Mouse (Mus musculus) cerebellum, adult 2 months (tissue): ENCODE measurements at regions not wholly inside any gene's neighbourhood (a gene's known extent, or its start where the extent isn't known, plus 50 kb on each side); places are given as distances from the start of the nearest gene placed in this dataset.

Experiments used
- DNase-seq, 2 experiments: peaks; one replicate each; pipeline ENCODE4 v3.0.0; 2021
- H3K27ac ChIP-seq: fragments of 200-500 bp; 2 replicates; pipeline ENCODE4 v1.5.1; 2012; ENCODE audit warnings: low read length, control low read depth, inconsistent platforms; ENCODE audit not compliant: insufficient read depth
- H3K27me3 ChIP-seq: fragments of 200-500 bp; 2 replicates; pipeline ENCODE4 v1.6.1; 2012; ENCODE audit warnings: inconsistent platforms, mild to moderate bottlenecking, low read length, moderate library complexity; ENCODE audit not compliant: control insufficient read depth, insufficient read depth
- H3K4me1 ChIP-seq: fragments of 200-500 bp; 2 replicates; pipeline ENCODE4 v1.6.1; 2011; ENCODE audit warnings: low read length; ENCODE audit not compliant: control insufficient read depth, insufficient read depth
- H3K4me3 ChIP-seq: fragments of 200-500 bp; replicated peaks from 2 replicates; pipeline ENCODE3; 2011; ENCODE audit warnings: mild to moderate bottlenecking, low read depth, low read length, control low read depth; ENCODE audit not compliant: insufficient read depth
- CTCF ChIP-seq: fragments of 200-500 bp; IDR thresholded peaks from 2 replicates; pipeline ENCODE4 v1.5.1; 2011; ENCODE audit warnings: low read depth, mild to moderate bottlenecking, control low read depth, low read length, moderate library complexity, borderline replicate concordance; ENCODE audit not compliant: insufficient read depth
- POLR2A ChIP-seq: fragments of 200-500 bp; IDR thresholded peaks from 2 replicates; pipeline ENCODE4 v1.6.1; 2011; ENCODE audit warnings: low read length, control low read depth, borderline replicate concordance; ENCODE audit not compliant: insufficient read depth
- WGBS: fragments of 180-500 bp; shearing (Covaris S2); methylation state at CpG from one replicate; pipeline ENCODE4 v1.1.7; 2018; 5-methylcytosine and 5-hydroxymethylcytosine counted together

- TF ChIP-seq POLR2A: no peak
- TF ChIP-seq CTCF: no peak
- Histone ChIP-seq H3K27me3 (no peaks in the 10 kb centered on the region), H3K4me3 (no peak overlapping the region), H3K27ac (no peak overlapping the region), H3K4me1 (no peaks in the 10 kb centered on the region)
- no peak for DNase-seq
- 90% methylated on average over 3 of the region's 3 CpGs for WGBS
Measured at GRCm38 (mm10) chr14:86437383-86437782, 703.7 kb downstream of the Diaph3 start.

GRCm38 (mm10) chr14:86435345-86435744 is 705.7 kb downstream of the Diaph3 start:
- no peaks in the 10 kb centered on the region for H3K4me1 ChIP-seq
- WGBS: 96% methylated on average over 2 of the region's 2 CpGs
- H3K27me3 ChIP-seq: no peaks in the 10 kb centered on the region
- TF ChIP-seq POLR2A: no peak
- TF ChIP-seq CTCF: no peak
- no peak for DNase-seq
- H3K4me3 ChIP-seq: no peak overlapping the region
- H3K27ac ChIP-seq: no peak overlapping the region

GRCm38 (mm10) chr14:86431215-86431816 is 709.7 kb downstream of the Diaph3 start:
- Histone ChIP-seq H3K27me3 (no peaks in the 10 kb centered on the region), H3K4me3 (no peak overlapping the region), H3K27ac (no peak overlapping the region), H3K4me1 (no peaks in the 10 kb centered on the region)
- TF ChIP-seq POLR2A (no peak), CTCF (no peak)
- WGBS: 78% methylated on average over 6 of the region's 6 CpGs
- no peak for DNase-seq

GRCm38 (mm10) chr14:86421881-86422280 is 719.2 kb downstream of the Diaph3 start:
- no peak for TF ChIP-seq CTCF
- TF ChIP-seq POLR2A: no peak
- DNase-seq: no peak
- Histone ChIP-seq H3K4me1 (no peaks in the 10 kb centered on the region), H3K27ac (no peak overlapping the region), H3K27me3 (no peaks in the 10 kb centered on the region), H3K4me3 (no peak overlapping the region)
- WGBS: 41% methylated on average over 5 of the region's 5 CpGs

GRCm38 (mm10) chr14:86419959-86420598 is 721.0 kb downstream of the Diaph3 start:
- 87% methylated on average over 3 of the region's 3 CpGs for WGBS
- Histone ChIP-seq H3K4me3 (no peak overlapping the region), H3K4me1 (no peaks in the 10 kb centered on the region), H3K27ac (no peak overlapping the region), H3K27me3 (no peaks in the 10 kb centered on the region)
- TF ChIP-seq CTCF (no peak), POLR2A (no peak)
- no peak for DNase-seq

GRCm38 (mm10) chr14:86396876-86397275 is 744.2 kb downstream of the Diaph3 start:
- TF ChIP-seq CTCF (no peak), POLR2A (no peak)
- H3K27ac ChIP-seq: no peak overlapping the region
- WGBS: 94% methylated on average over 3 of the region's 3 CpGs
- no peaks in the 10 kb centered on the region for H3K4me1 ChIP-seq
- DNase-seq: no peak
- no peaks in the 10 kb centered on the region for H3K27me3 ChIP-seq
- H3K4me3 ChIP-seq: no peak overlapping the region

- no peak for TF ChIP-seq POLR2A
- WGBS: 37% methylated on average over 9 of the region's 9 CpGs
- no peak overlapping the region for H3K4me3 ChIP-seq
- H3K27ac ChIP-seq: no peak overlapping the region
- H3K27me3 ChIP-seq: no peaks in the 10 kb centered on the region
- DNase-seq: no peak
- no peaks in the 10 kb centered on the region for H3K4me1 ChIP-seq
Measured at GRCm38 (mm10) chr14:86395951-86396361, 745.1 kb downstream of the Diaph3 start.

GRCm38 (mm10) chr14:86395531-86395930 is 745.5 kb downstream of the Diaph3 start:
- DNase-seq: peak in 1 of 2 experiments; percentile 2
- no peak overlapping the region for H3K27ac ChIP-seq
- no peak for TF ChIP-seq CTCF
- TF ChIP-seq POLR2A: no peak
- whole genome bisulfite sequencing: 17% methylated on average over 10 of the region's 10 CpGs
- no peaks in the 10 kb centered on the region for H3K27me3 ChIP-seq
- no peaks in the 10 kb centered on the region for H3K4me1 ChIP-seq
- H3K4me3 ChIP-seq: no peak overlapping the region
